Comparison of ENCODE assay signal across 8 mouse cellular contexts in the genomic region with DNA sequence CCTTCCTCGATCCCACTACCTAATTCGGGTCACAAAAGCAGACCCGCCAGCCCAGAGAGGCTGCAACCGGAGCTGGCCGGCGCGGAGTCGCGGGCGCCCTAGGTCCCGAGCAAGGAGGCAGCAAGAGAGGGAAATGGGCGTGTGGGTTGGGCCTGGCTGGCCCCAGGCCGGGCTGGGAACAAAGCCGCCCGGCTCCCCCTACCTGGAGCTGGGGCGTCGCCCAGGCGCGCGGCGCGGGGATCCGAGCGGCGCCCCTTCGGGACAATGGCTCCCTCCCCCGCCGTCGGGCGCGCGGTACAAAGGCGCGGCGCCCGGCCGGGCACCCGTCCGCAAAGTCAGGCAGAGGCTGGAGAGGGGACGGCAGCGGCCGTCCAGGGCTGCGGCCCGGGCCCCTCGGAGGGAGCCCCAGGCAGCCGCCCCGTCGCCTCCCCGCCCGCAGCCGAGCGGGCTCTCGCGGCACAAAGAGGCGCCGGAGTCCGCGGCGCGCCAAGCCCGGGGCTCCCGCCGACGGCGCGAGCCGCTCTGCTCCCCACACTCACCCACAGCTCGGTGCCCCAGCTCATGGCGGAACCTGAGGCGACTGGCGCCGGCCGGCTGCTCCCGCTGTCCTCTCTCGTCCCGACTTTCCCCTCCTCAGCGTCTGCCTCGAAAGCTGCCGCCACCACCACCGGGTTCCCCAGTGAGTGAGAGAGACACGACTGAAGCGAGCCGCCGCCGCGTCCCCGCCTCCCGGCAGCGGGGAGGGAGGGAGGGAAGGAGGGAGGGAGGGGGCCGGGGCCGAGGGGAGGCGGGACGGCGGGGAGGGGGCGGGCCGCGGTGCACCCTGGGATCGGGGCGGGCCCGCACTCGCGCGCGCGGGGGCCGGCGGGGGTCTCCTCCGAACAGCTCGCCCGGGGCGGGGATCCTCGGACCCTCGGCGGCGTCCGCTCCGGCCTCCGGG. TPM values are rescaled to one million over a fixed set of nuclear protein-coding genes. Genes with fewer than 3 reads are reported as not detected.
DNase-seq lines count a peak whose midpoint lies in the region; ATAC-seq and TF ChIP-seq lines count a peak whose summit lies in the region.

A gene (minus strand): TSS at position 725 of the 940 bp plus-strand sequence.

- peak; percentile 64 for ATAC-seq in lung, postnatal 0 days

- H3K9me3 ChIP-seq in CH12.LX (replicated peaks; ENCODE audit: low read length): no peaks in the 10 kb centered on the region
- no peaks in the 10 kb centered on the region for H3K9me3 ChIP-seq in hindbrain, embryonic 10.5 days
- no peaks in the 10 kb centered on the region for H3K9me3 ChIP-seq in lung, postnatal 0 days (ENCODE audit: low read length)

- H3K4me3 ChIP-seq in CH12.LX (replicated peaks in 1 of 3; ENCODE audit: low read depth in 2 of 3, low read length in 2 of 3, poor library complexity in 1 of 3): peak within 1 kb of the TSS; percentile 56 to 67 (median 56)
- peak within 1 kb of the TSS; percentile 82 for H3K4me3 ChIP-seq in bone marrow macrophage, adult 2 months (ENCODE audit: insufficient read depth, low read length)
- peak within 1 kb of the TSS; percentile 92 for H3K4me3 ChIP-seq in hindbrain, embryonic 10.5 days
- peak within 1 kb of the TSS; percentile 96 for H3K4me3 ChIP-seq in lung, postnatal 0 days (ENCODE audit: low read depth, low read length)

- TF ChIP-seq EP300 in CH12.LX (IDR thresholded peaks at IDR 0.05; ENCODE audit: low read length): no peak
- no peak for TF ChIP-seq EP300 in lung, postnatal 0 days (IDR thresholded peaks at IDR 0.05)

- TF ChIP-seq CTCF in CH12.LX (conservative IDR thresholded peaks at IDR 0.05 in 1 of 2, IDR thresholded peaks at IDR 0.05 in 1 of 2; ENCODE audit: low read depth in 2 of 2, low read length in 2 of 2): no peak
- TF ChIP-seq CTCF in bone marrow macrophage, adult 2 months (IDR thresholded peaks at IDR 0.05; ENCODE audit: low read depth, low read length): no peak
- TF ChIP-seq CTCF in lung, postnatal 0 days (IDR thresholded peaks at IDR 0.05): no peak

- peak; percentile 53 for TF ChIP-seq POLR2A in CH12.LX (IDR thresholded peaks at IDR 0.05; ENCODE audit: low read depth, low read length)
- TF ChIP-seq POLR2A in bone marrow macrophage, adult 2 months (IDR thresholded peaks at IDR 0.05; ENCODE audit: borderline replicate concordance, low read depth, low read length): no peak

- H3K36me3 ChIP-seq in CH12.LX (replicated peaks in 1 of 2; ENCODE audit: control insufficient read depth in 1 of 2, insufficient read depth in 1 of 2, low read length in 1 of 2): no peaks in the 10 kb centered on the region
- H3K36me3 ChIP-seq in hindbrain, embryonic 10.5 days: no peaks in the 10 kb centered on the region
- no peaks in the 10 kb centered on the region for H3K36me3 ChIP-seq in lung, postnatal 0 days (ENCODE audit: insufficient read depth, low read length)

- no peak within 1 kb of the TSS for H3K27ac ChIP-seq in CH12.LX (ENCODE audit: insufficient read depth, low read depth)
- H3K27ac ChIP-seq in bone marrow macrophage, adult 2 months (ENCODE audit: insufficient read depth, low read depth, low read length): peak within 1 kb of the TSS; percentile 4; the same call in 1 of the 2 replicates
- peak within 1 kb of the TSS; percentile 100 for H3K27ac ChIP-seq in hindbrain, embryonic 10.5 days
- H3K27ac ChIP-seq in lung, postnatal 0 days (ENCODE audit: low read length): peak within 1 kb of the TSS; percentile 99

- peaks cover 21% of the 10 kb centered on the region for H3K27me3 ChIP-seq in CH12.LX (replicated peaks)
- H3K27me3 ChIP-seq in hindbrain, embryonic 10.5 days (ENCODE audit: insufficient read depth, poor library complexity, severe bottlenecking): peaks cover 11% of the 10 kb centered on the region; the same call in 1 of the 2 replicates
- no peaks in the 10 kb centered on the region for H3K27me3 ChIP-seq in lung, postnatal 0 days (replicated peaks; ENCODE audit: insufficient read depth, low read length)

- peak within 1 kb of the TSS; percentile 44 for H3K4me2 ChIP-seq in CH12.LX (ENCODE audit: insufficient read depth, low read depth, poor library complexity, severe bottlenecking)
- H3K4me2 ChIP-seq in lung, postnatal 0 days (replicated peaks; ENCODE audit: low read depth, low read length): peak within 1 kb of the TSS; percentile 90

- in situ Hi-C loops in CH12.LX (cut with MboI; ENCODE audit: low pct_ligation_motif_present, low pct_unique_long_range_greater_than_20kb, low sequenced_read_pairs): loop anchor here (10.0 kb wide), 1 partner anchor 94 kb away; no protein-coding TSS in a partner anchor

- no peak for TF ChIP-seq RAD21 in CH12.LX (IDR thresholded peaks at IDR 0.05; ENCODE audit: low read depth, low read length)

- peak within 1 kb of the TSS; percentile 43; the same call in 1 of the 2 replicates for H3K9ac ChIP-seq in CH12.LX (ENCODE audit: insufficient read depth, low read depth)
- H3K9ac ChIP-seq in lung, postnatal 0 days (replicated peaks; ENCODE audit: low read depth): peak within 1 kb of the TSS; percentile 92

- under 1% methylated on average over 114 of the region's 118 CpGs for WGBS in hindbrain, embryonic 10.5 days
- WGBS in lung, postnatal 0 days: 3% methylated on average over 54 of the region's 118 CpGs

- dilution Hi-C loops in CH12.LX (cut with MboI; ENCODE audit: extremely low pct_ligation_motif_present, extremely low pct_unique_long_range_greater_than_20kb, low sequenced_read_pairs): no loop called here

- H3K4me1 ChIP-seq in CH12.LX (ENCODE audit: control insufficient read depth in 1 of 2, insufficient read depth in 2 of 2): peaks cover 0 to 4% of the 10 kb centered on the region in 2 experiments; a peak in 1 of 4 replicates
- peaks cover 3% of the 10 kb centered on the region for H3K4me1 ChIP-seq in bone marrow macrophage, adult 2 months (ENCODE audit: control insufficient read depth, insufficient read depth, low read length)
- H3K4me1 ChIP-seq in hindbrain, embryonic 10.5 days (replicated peaks): peaks cover 45% of the 10 kb centered on the region
- peaks cover 4% of the 10 kb centered on the region; the same call in 1 of the 2 replicates for H3K4me1 ChIP-seq in lung, postnatal 0 days (ENCODE audit: insufficient read depth, low read depth, low read length)

- DNase-seq in CH12.LX (ENCODE audit: extremely low read depth): no peak
- peak; percentile 80 for DNase-seq in forelimb bud, embryonic 11.5 days (ENCODE audit: low read depth, low spot score)
- DNase-seq in hindbrain, embryonic 10.5 days (ENCODE audit: low spot score): peak; percentile 88
- DNase-seq in layer of hippocampus, postnatal 10 days (ENCODE audit: low spot score in 2 of 2): peak; percentile 80 to 85
- peak; percentile 86 for DNase-seq in lung, postnatal 0 days (ENCODE audit: low spot score)
- DNase-seq in ovary, postnatal 36 days (ENCODE audit: low spot score): peak; percentile 83
- DNase-seq in urinary bladder, postnatal 10 days (ENCODE audit: low spot score): peak; percentile 59

- H3K79me2 ChIP-seq in CH12.LX (replicated peaks; ENCODE audit: control insufficient read depth, extremely low read depth, insufficient read depth, poor library complexity, severe bottlenecking): no peaks in the 10 kb centered on the region

TF ChIP-seq in CH12.LX, 34 proteins besides CTCF, POLR2A, EP300 and RAD21:
- TF ChIP-seq PAX5 (IDR thresholded peaks at IDR 0.05; ENCODE audit: low read length) (no peak), JUN (IDR thresholded peaks at IDR 0.05; ENCODE audit: insufficient read depth, low read depth, low read length) (no peak), ZKSCAN1 (IDR thresholded peaks at IDR 0.05; ENCODE audit: borderline replicate concordance, low read depth, low read length) (no peak), MXI1 (IDR thresholded peaks at IDR 0.05; ENCODE audit: low read depth, low read length) (peak; percentile 49; the same call in 1 of the 2 replicates), HCFC1 (IDR thresholded peaks at IDR 0.05; ENCODE audit: low read depth, low read length) (no peak), MYC (IDR thresholded peaks at IDR 0.05; ENCODE audit: low read depth, low read length) (no peak), POLR2AphosphoS2 (IDR thresholded peaks at IDR 0.05; ENCODE audit: low read depth, low read length) (no peak), MAZ (IDR thresholded peaks at IDR 0.05; ENCODE audit: low read depth, low read length) (0 out of 2 replicates have a peak, but pooled peaks have one; percentile 20), TBP (conservative IDR thresholded peaks at IDR 0.05; ENCODE audit: low read depth, low read length) (no peak), TCF12 (IDR thresholded peaks at IDR 0.05; ENCODE audit: low read depth, low read length) (no peak), SIN3A (IDR thresholded peaks at IDR 0.05; ENCODE audit: low read length) (no peak), ZMIZ1 (IDR thresholded peaks at IDR 0.05; ENCODE audit: low read depth, low read length) (no peak), SMC3 (IDR thresholded peaks at IDR 0.05; ENCODE audit: low read depth, low read length) (no peak), ZC3H11A (IDR thresholded peaks at IDR 0.05; ENCODE audit: low read depth, low read length) (no peak), USF2 (conservative IDR thresholded peaks at IDR 0.05; ENCODE audit: low read depth, low read length) (no peak), BHLHE40 (IDR thresholded peaks at IDR 0.05; ENCODE audit: low read depth, low read length) (no peak), UBTF (IDR thresholded peaks at IDR 0.05; ENCODE audit: low read depth, low read length) (peak; percentile 77; the same call in 1 of the 2 replicates), CHD2 (IDR thresholded peaks at IDR 0.05; ENCODE audit: low read length) (no peak), NRF1 (IDR thresholded peaks at IDR 0.05; ENCODE audit: low read depth, low read length) (no peak), KAT2A (IDR thresholded peaks at IDR 0.05; ENCODE audit: insufficient replicate concordance, low read length) (no peak), E2F4 (IDR thresholded peaks at IDR 0.05; ENCODE audit: insufficient replicate concordance, low read depth, low read length) (no peak)

RNA-seq across cellular contexts. Expression of the gene that starts here (rescaled TPM):
- total RNA-seq in CH12.LX (2012; rRNA removed) (1.3 and 1.5 TPM in 2 replicates), CH12.LX (2014; rRNA removed) (1.9 and 2.0 TPM in 2 replicates)
- 2.0 TPM in 2 replicates for polyA plus RNA-seq in CH12.LX (2012; ENCODE audit: insufficient read length, low read depth)
- polyA plus RNA-seq in bone marrow macrophage, adult 2 months (2012; ENCODE audit: insufficient read depth, insufficient read length, missing spikeins): 49.4 and 51.3 TPM in 2 replicates
- 48.7 and 54.9 TPM in 2 replicates for polyA plus RNA-seq in hindbrain, embryonic 10.5 days (2016; fragmentation: Nextera tagmentation; extraction: Ambion mirVana)
- 100 to 1,000 TPM; 133 to 139 TPM for total RNA-seq in layer of hippocampus, postnatal 10 days (2021)
- polyA plus RNA-seq in lung, postnatal 0 days (2015; fragmentation: Nextera tagmentation; extraction: Ambion mirVana): 32.3 and 41.1 TPM in 2 replicates

Comparison
In these comparisons a context has a peak if more than half of its experiments do, and no peak if none do; other contexts are left out.
1. RNA of the gene that starts here (total RNA-seq): 133 to 139 TPM in layer of hippocampus, postnatal 10 days; 1.3 to 2.0 TPM in CH12.LX; every median in the first group is over 10 times any median in the second.
2. RNA of the gene that starts here (polyA plus RNA-seq): 49.4 to 51.3 TPM in bone marrow macrophage, adult 2 months, 48.7 to 54.9 TPM in hindbrain, embryonic 10.5 days and 32.3 to 41.1 TPM in lung, postnatal 0 days; 2.0 TPM in CH12.LX; every median in the first group is over 10 times any median in the second.
3. Peak in every context shown above with its lines, with median percentiles within 50 percentile points of each other: H3K4me3 ChIP-seq.